In genomic region chr17:71254736-71255135, GRCm38 (mm10) we compare ENCODE assay signal across 8 mouse cellular contexts. TPM values are rescaled to one million over a fixed set of nuclear protein-coding genes. Genes with fewer than 3 reads are reported as not detected.
DNase-seq lines count a peak whose midpoint lies in the region; ATAC-seq lines count a peak whose summit lies in the region.

No protein-coding gene starts in this region.

- intact Hi-C loops in gastrocnemius, postnatal 14 days (cut with DNase I; ENCODE audit: low total_unique reads), result no loop called here

- no peaks in the 10 kb centered on the region for H3K27me3 ChIP-seq in forebrain, embryonic 14.5 days (replicated peaks; ENCODE audit: control insufficient read depth, insufficient read depth, low read length)
- H3K27me3 ChIP-seq in forebrain, embryonic 10.5 days (ENCODE audit: poor library complexity, severe bottlenecking), result no peaks in the 10 kb centered on the region
- no peaks in the 10 kb centered on the region for H3K27me3 ChIP-seq in neural tube, embryonic 11.5 days (ENCODE audit: control insufficient read depth, insufficient read depth, low read length)
- no peaks in the 10 kb centered on the region for H3K27me3 ChIP-seq in megakaryocyte, embryonic 14.5 days (replicated peaks)

- no peak overlapping the region for H3K27ac ChIP-seq in forebrain, embryonic 14.5 days (ENCODE audit: low read depth, low read length)
- H3K27ac ChIP-seq in forebrain, embryonic 10.5 days, result no peak overlapping the region
- no peak overlapping the region for H3K27ac ChIP-seq in neural tube, embryonic 11.5 days (ENCODE audit: low read depth, low read length)

- H3K4me1 ChIP-seq in forebrain, embryonic 14.5 days (ENCODE audit: control insufficient read depth, insufficient read depth, low read length), result no peaks in the 10 kb centered on the region
- peaks cover 23% of the 10 kb centered on the region for H3K4me1 ChIP-seq in forebrain, embryonic 10.5 days
- no peaks in the 10 kb centered on the region for H3K4me1 ChIP-seq in neural tube, embryonic 11.5 days (ENCODE audit: control insufficient read depth, insufficient read depth, low read length)
- peaks cover 100% of the 10 kb centered on the region for H3K4me1 ChIP-seq in megakaryocyte, embryonic 14.5 days

- no peaks in the 10 kb centered on the region for H3K9me3 ChIP-seq in forebrain, embryonic 14.5 days (replicated peaks; ENCODE audit: control insufficient read depth, low read length)
- no peaks in the 10 kb centered on the region for H3K9me3 ChIP-seq in forebrain, embryonic 10.5 days
- no peaks in the 10 kb centered on the region for H3K9me3 ChIP-seq in neural tube, embryonic 11.5 days (ENCODE audit: control insufficient read depth, low read length)
- H3K9me3 ChIP-seq in megakaryocyte, embryonic 14.5 days, result no peaks in the 10 kb centered on the region

- WGBS in forebrain, embryonic 14.5 days, result 56% methylated on average over 6 of the region's 6 CpGs
- WGBS in forebrain, embryonic 10.5 days, result 63% methylated on average over 6 of the region's 6 CpGs
- 57% methylated on average over 6 of the region's 6 CpGs for WGBS in neural tube, embryonic 11.5 days

- no peak overlapping the region for H3K4me3 ChIP-seq in forebrain, embryonic 14.5 days (ENCODE audit: low read depth, low read length)
- no peak overlapping the region for H3K4me3 ChIP-seq in forebrain, embryonic 10.5 days
- H3K4me3 ChIP-seq in neural tube, embryonic 11.5 days (ENCODE audit: low read depth, low read length), result no peak overlapping the region
- H3K4me3 ChIP-seq in megakaryocyte, embryonic 14.5 days (replicated peaks), result peak overlapping the region; percentile 90

- DNase-seq in forebrain, embryonic 14.5 days (ENCODE audit: low spot score), result peak; percentile 21
- no peak for DNase-seq in forebrain, embryonic 10.5 days (ENCODE audit: extremely low spot score, low spot score)
- peak; percentile 22 for DNase-seq in neural tube, embryonic 11.5 days (ENCODE audit: low spot score)
- DNase-seq in neural tube, embryonic 10.5 days (ENCODE audit: extremely low spot score, low spot score), result no peak
- peak; percentile 52 for DNase-seq in gastrocnemius, postnatal 14 days
- no peak for DNase-seq in right cerebral cortex, postnatal 4 days

- peaks cover 4% of the 10 kb centered on the region for H3K36me3 ChIP-seq in forebrain, embryonic 14.5 days (ENCODE audit: control insufficient read depth, insufficient read depth, low read length)
- peaks cover 60% of the 10 kb centered on the region for H3K36me3 ChIP-seq in forebrain, embryonic 10.5 days (replicated peaks)
- peaks cover 2% of the 10 kb centered on the region; the same call in 1 of the 2 replicates for H3K36me3 ChIP-seq in neural tube, embryonic 11.5 days (ENCODE audit: control insufficient read depth, insufficient read depth, low read length)
- H3K36me3 ChIP-seq in megakaryocyte, embryonic 14.5 days (replicated peaks; ENCODE audit: low read length), result peaks cover 70% of the 10 kb centered on the region

- no peak for ATAC-seq in forebrain, embryonic 14.5 days
- no peak for ATAC-seq in neural tube, embryonic 11.5 days (ENCODE audit: insufficient read depth, low FRiP score, low TSS enrichment)
- ATAC-seq in granulocyte monocyte progenitor cell, adult 5-6 weeks (replicated peaks; ENCODE audit: poor library complexity, severe bottlenecking), result no peak

- H3K9ac ChIP-seq in forebrain, embryonic 14.5 days (ENCODE audit: low read length), result no peak overlapping the region
- no peak overlapping the region for H3K9ac ChIP-seq in neural tube, embryonic 11.5 days (ENCODE audit: low read length)

- no peak overlapping the region for H3K4me2 ChIP-seq in forebrain, embryonic 14.5 days (ENCODE audit: low read length)
- H3K4me2 ChIP-seq in neural tube, embryonic 11.5 days (ENCODE audit: low read depth), result no peak overlapping the region

RNA-seq across cellular contexts. Expression of gene Emilin2, which starts 57.0 kb away (rescaled TPM):
- 0.72 and 0.80 TPM in 2 replicates for polyA plus RNA-seq in forebrain, embryonic 14.5 days (2014; fragmentation: Nextera tagmentation; extraction: Ambion mirVana)
- polyA plus RNA-seq in forebrain, embryonic 10.5 days (2016; fragmentation: Nextera tagmentation; extraction: Ambion mirVana), result 19.7 and 22.6 TPM in 2 replicates
- 10.9 and 13.3 TPM in 2 replicates for polyA plus RNA-seq in neural tube, embryonic 11.5 days (2014; fragmentation: Nextera tagmentation; extraction: Ambion mirVana)
- total RNA-seq in gastrocnemius, postnatal 14 days (2021), result 10 to 100 TPM; 17.1 to 24.8 TPM
- 133 and 271 TPM in 2 replicates for polyA plus RNA-seq in megakaryocyte, embryonic 14.5 days (2012; ENCODE audit: insufficient read depth, low replicate concordance)
- 14.3 and 19.0 TPM in 2 replicates for total RNA-seq in granulocyte monocyte progenitor cell, adult 5-6 weeks (2014; fragmentation: Nextera tagmentation)
- 25.0 and 25.8 TPM in 2 replicates for total RNA-seq in granulocyte monocyte progenitor cell, adult 5-6 weeks (2017)

Comparison
In these comparisons a context has a peak if more than half of its experiments do, and no peak if none do; other contexts are left out.
1. DNase-seq: peak in forebrain, embryonic 14.5 days (single experiment), neural tube, embryonic 11.5 days (single experiment) and gastrocnemius, postnatal 14 days (single experiment); none in forebrain, embryonic 10.5 days (single experiment), neural tube, embryonic 10.5 days (single experiment) and right cerebral cortex, postnatal 4 days (single experiment).